8 mouse cellular contexts compared by ENCODE assay signal in genomic region chr9:57074171-57074821, GRCm38 (mm10). TPM values are rescaled to one million over a fixed set of nuclear protein-coding genes. Genes with fewer than 3 reads are reported as not detected.
DNase-seq lines count a peak whose midpoint lies in the region; ATAC-seq and TF ChIP-seq lines count a peak whose summit lies in the region.

No protein-coding gene starts in this region.

- TF ChIP-seq CTCF in midbrain, postnatal 0 days (IDR thresholded peaks at IDR 0.05), result no peak; the same call in 1 of the 2 replicates

- peak overlapping the region; percentile 99 for H3K4me3 ChIP-seq in forebrain, embryonic 16.5 days (replicated peaks; ENCODE audit: low read length)
- peak overlapping the region; percentile 83 for H3K4me3 ChIP-seq in hindbrain, embryonic 15.5 days
- H3K4me3 ChIP-seq in limb, embryonic 14.5 days (replicated peaks; ENCODE audit: low read length), result peak overlapping the region; percentile 98
- H3K4me3 ChIP-seq in midbrain, postnatal 0 days (ENCODE audit: low read depth, low read length), result peak overlapping the region; percentile 96

- WGBS in forebrain, embryonic 16.5 days, result 3% methylated on average over 21 of the region's 21 CpGs
- WGBS in hindbrain, embryonic 15.5 days, result 4% methylated on average over 21 of the region's 21 CpGs
- WGBS in limb, embryonic 14.5 days, result 6% methylated on average over 21 of the region's 21 CpGs
- WGBS in midbrain, postnatal 0 days, result 4% methylated on average over 21 of the region's 21 CpGs

- no peak for ATAC-seq in forebrain, embryonic 16.5 days
- ATAC-seq in hindbrain, embryonic 15.5 days (ENCODE audit: low FRiP score, low read depth), result no peak
- ATAC-seq in limb, embryonic 14.5 days (ENCODE audit: low FRiP score, low read depth), result no peak
- ATAC-seq in midbrain, postnatal 0 days (ENCODE audit: low FRiP score), result no peak

- peak overlapping the region; percentile 56 for H3K9ac ChIP-seq in forebrain, embryonic 16.5 days (replicated peaks; ENCODE audit: low read depth, low read length)
- H3K9ac ChIP-seq in hindbrain, embryonic 15.5 days, result peak overlapping the region; percentile 32
- peak overlapping the region; percentile 57 for H3K9ac ChIP-seq in limb, embryonic 14.5 days (ENCODE audit: low read depth, low read length, severe bottlenecking)
- peak overlapping the region; percentile 46 for H3K9ac ChIP-seq in midbrain, postnatal 0 days (replicated peaks; ENCODE audit: low read length, poor library complexity, severe bottlenecking)

- no peaks in the 10 kb centered on the region for H3K9me3 ChIP-seq in forebrain, embryonic 16.5 days (ENCODE audit: control insufficient read depth, low read length)
- H3K9me3 ChIP-seq in hindbrain, embryonic 15.5 days, result no peaks in the 10 kb centered on the region
- H3K9me3 ChIP-seq in limb, embryonic 14.5 days (ENCODE audit: control insufficient read depth, low read length), result no peaks in the 10 kb centered on the region
- H3K9me3 ChIP-seq in midbrain, postnatal 0 days (ENCODE audit: low read length), result no peaks in the 10 kb centered on the region

- no peaks in the 10 kb centered on the region for H3K27me3 ChIP-seq in forebrain, embryonic 16.5 days (replicated peaks; ENCODE audit: control insufficient read depth, insufficient read depth, low read length)
- H3K27me3 ChIP-seq in hindbrain, embryonic 15.5 days, result no peaks in the 10 kb centered on the region
- no peaks in the 10 kb centered on the region for H3K27me3 ChIP-seq in limb, embryonic 14.5 days (ENCODE audit: control insufficient read depth, insufficient read depth, low read length)
- H3K27me3 ChIP-seq in midbrain, postnatal 0 days (ENCODE audit: insufficient read depth, low read length), result no peaks in the 10 kb centered on the region

- peaks cover 28% of the 10 kb centered on the region for H3K4me1 ChIP-seq in forebrain, embryonic 16.5 days (replicated peaks; ENCODE audit: control insufficient read depth, insufficient read depth, low read length)
- H3K4me1 ChIP-seq in hindbrain, embryonic 15.5 days (replicated peaks), result peaks cover 43% of the 10 kb centered on the region
- H3K4me1 ChIP-seq in limb, embryonic 14.5 days (ENCODE audit: control insufficient read depth, insufficient read depth, low read length), result peaks cover 23% of the 10 kb centered on the region
- peaks cover 15% of the 10 kb centered on the region; the same call in 1 of the 2 replicates for H3K4me1 ChIP-seq in midbrain, postnatal 0 days (ENCODE audit: insufficient read depth, low read length)

- H3K36me3 ChIP-seq in forebrain, embryonic 16.5 days (ENCODE audit: control insufficient read depth, insufficient read depth), result no peaks in the 10 kb centered on the region
- H3K36me3 ChIP-seq in hindbrain, embryonic 15.5 days, result no peaks in the 10 kb centered on the region
- no peaks in the 10 kb centered on the region; the same call in 1 of the 2 replicates for H3K36me3 ChIP-seq in limb, embryonic 14.5 days (ENCODE audit: control insufficient read depth, insufficient read depth, low read length)
- no peaks in the 10 kb centered on the region for H3K36me3 ChIP-seq in midbrain, postnatal 0 days (ENCODE audit: insufficient read depth, low read length)

- DNase-seq in layer of hippocampus, adult 11-12 months (ENCODE audit: low spot score), result peak; percentile 31
- no peak for DNase-seq in layer of hippocampus, adult 9-10 months (ENCODE audit: low spot score)
- peak; percentile 27 for DNase-seq in c-Kit-negative CD71-positive TER-119-positive erythroid progenitor cells, embryonic 14.5 days (ENCODE audit: low read depth, low spot score)
- DNase-seq in limb, embryonic 14.5 days (ENCODE audit: low spot score), result peak; percentile 59
- DNase-seq in midbrain, postnatal 0 days (ENCODE audit: low spot score), result peak; percentile 8
- DNase-seq in thymus, adult 18-20 months, result peak; percentile 26 to 34

- peak overlapping the region; percentile 79 for H3K27ac ChIP-seq in forebrain, embryonic 16.5 days (ENCODE audit: low read length)
- peak overlapping the region; percentile 78 for H3K27ac ChIP-seq in hindbrain, embryonic 15.5 days (replicated peaks)
- H3K27ac ChIP-seq in limb, embryonic 14.5 days (replicated peaks; ENCODE audit: low read depth, low read length), result peak overlapping the region; percentile 90
- peak overlapping the region; percentile 55; the same call in 1 of the 2 replicates for H3K27ac ChIP-seq in midbrain, postnatal 0 days (ENCODE audit: low read depth, low read length)

- TF ChIP-seq POLR2A in limb, embryonic 14.5 days (IDR thresholded peaks at IDR 0.05; ENCODE audit: borderline replicate concordance, extremely low read depth, insufficient read depth, insufficient read length), result no peak

- peak overlapping the region; percentile 96 for H3K4me2 ChIP-seq in forebrain, embryonic 16.5 days (ENCODE audit: low read length)
- H3K4me2 ChIP-seq in hindbrain, embryonic 15.5 days, result peak overlapping the region; percentile 82
- H3K4me2 ChIP-seq in limb, embryonic 14.5 days (replicated peaks; ENCODE audit: low read depth, low read length, severe bottlenecking), result peak overlapping the region; percentile 74
- H3K4me2 ChIP-seq in midbrain, postnatal 0 days (ENCODE audit: low read depth, low read length, poor library complexity, severe bottlenecking), result peak overlapping the region; percentile 86

RNA-seq across cellular contexts. Expression of gene Sin3a, which starts 2.5 kb away (rescaled TPM):
- 28.2 and 29.5 TPM in 2 replicates for polyA plus RNA-seq in forebrain, embryonic 16.5 days (2015; fragmentation: Nextera tagmentation; extraction: Ambion mirVana)
- polyA plus RNA-seq in hindbrain, embryonic 15.5 days (2015; fragmentation: Nextera tagmentation; extraction: Ambion mirVana), result 22.5 and 23.2 TPM in 2 replicates
- 77.0 and 121 TPM in 2 replicates for polyA plus RNA-seq in limb, embryonic 14.5 days (2012; rRNA removed)
- 35.7 and 39.0 TPM in 2 replicates for polyA plus RNA-seq in limb, embryonic 14.5 days (2014; fragmentation: Nextera tagmentation; extraction: Ambion mirVana)
- 46.7 and 85.7 TPM in 2 replicates for total RNA-seq in midbrain, postnatal 0 days (2014; rRNA removed)
- 13.4 and 14.6 TPM in 2 replicates for polyA plus RNA-seq in midbrain, postnatal 0 days (2015; fragmentation: Nextera tagmentation; extraction: Ambion mirVana)

RNA-seq across cellular contexts. Expression of gene Man2c1, which starts 56.2 kb away (rescaled TPM):
- 66.4 and 95.4 TPM in 2 replicates for polyA plus RNA-seq in forebrain, embryonic 16.5 days (2015; fragmentation: Nextera tagmentation; extraction: Ambion mirVana)
- 94.9 and 108 TPM in 2 replicates for polyA plus RNA-seq in hindbrain, embryonic 15.5 days (2015; fragmentation: Nextera tagmentation; extraction: Ambion mirVana)
- polyA plus RNA-seq in limb, embryonic 14.5 days (2012; rRNA removed), result 177 and 268 TPM in 2 replicates
- 41.3 and 46.7 TPM in 2 replicates for polyA plus RNA-seq in limb, embryonic 14.5 days (2014; fragmentation: Nextera tagmentation; extraction: Ambion mirVana)
- 161 and 186 TPM in 2 replicates for total RNA-seq in midbrain, postnatal 0 days (2014; rRNA removed)
- 69.9 and 79.3 TPM in 2 replicates for polyA plus RNA-seq in midbrain, postnatal 0 days (2015; fragmentation: Nextera tagmentation; extraction: Ambion mirVana)
